Mouse (Mus musculus): ENCODE data around the gene Slit1.

- TF ChIP-seq CTCF (IDR thresholded peaks at IDR 0.05; ENCODE audit: insufficient read depth, low read depth, low read length) (no peak), POLR2A (IDR thresholded peaks at IDR 0.05; ENCODE audit: insufficient read depth, low read depth, low read length) (no peak)
Observed at GRCm38 (mm10) chr19:41702638-41703037, 40.8 kb downstream of the Slit1 start.
